Mouse (Mus musculus): Measurements from ENCODE around the gene Pank4. TPM values are rescaled to one million over a fixed set of nuclear protein-coding genes. Genes with fewer than 3 reads are reported as not detected.

Pank4 gene
- 10 to 100 TPM; 37.6 to 39.8 TPM for total RNA-seq (2021)

- DNase-seq (ENCODE audit: low spot score in 2 of 2) = peak; percentile 94
- intact Hi-C loops (cut with DNase I) = loop anchor here (1.0 to 10.0 kb wide), 4 partner anchors 20 to 281 kb away; partner anchors contain the start of gene Faap20
Observed at GRCm38 (mm10) chr4:154963901-154964580, at the start of gene Pank4. TSS of gene Pank4 (plus strand) at chr4:154964123.

- no peak for DNase-seq (ENCODE audit: low spot score in 2 of 2)
- intact Hi-C loops (cut with DNase I) = no loop called here
Observed at GRCm38 (mm10) chr4:154914252-154914651, 49.7 kb upstream of the Pank4 start.

- intact Hi-C loops (cut with DNase I) = loop anchor here (5.0 kb wide), 1 partner anchor 272 kb away; no protein-coding TSS in a partner anchor
- no peak for DNase-seq (ENCODE audit: low spot score in 2 of 2)
Observed at GRCm38 (mm10) chr4:154914707-154915106, 49.2 kb upstream of the Pank4 start.

- no peak for DNase-seq (ENCODE audit: low spot score in 2 of 2)
- intact Hi-C loops (cut with DNase I) = loop anchor here (5.0 kb wide), 1 partner anchor 273 kb away; no protein-coding TSS in a partner anchor
Observed at GRCm38 (mm10) chr4:154915286-154915685, 48.6 kb upstream of the Pank4 start.

- no peak for DNase-seq (ENCODE audit: low spot score in 2 of 2)
- intact Hi-C loops (cut with DNase I) = loop anchor here (5.0 kb wide), 1 partner anchor 274 kb away; no protein-coding TSS in a partner anchor
Observed at GRCm38 (mm10) chr4:154916662-154917061, 47.3 kb upstream of the Pank4 start.

- intact Hi-C loops (cut with DNase I) = no loop called here
- no peak for DNase-seq (ENCODE audit: low spot score in 2 of 2)
Observed at GRCm38 (mm10) chr4:154922291-154922690, 41.6 kb upstream of the Pank4 start.

- intact Hi-C loops (cut with DNase I) = no loop called here
- no peak for DNase-seq (ENCODE audit: low spot score in 2 of 2)
Observed at GRCm38 (mm10) chr4:154922931-154923330, 41.0 kb upstream of the Pank4 start.

- intact Hi-C loops (cut with DNase I) = no loop called here
- DNase-seq (ENCODE audit: low spot score in 2 of 2) = no peak
Observed at GRCm38 (mm10) chr4:154925413-154925812, 38.5 kb upstream of the Pank4 start.

- DNase-seq (ENCODE audit: low spot score in 2 of 2) = no peak
- intact Hi-C loops (cut with DNase I) = no loop called here
Observed at GRCm38 (mm10) chr4:154926969-154927898, 36.7 kb upstream of the Pank4 start.

GRCm38 (mm10) chr4:154927899-154928337 lies 36.0 kb upstream of the Pank4 start:
- DNase-seq (ENCODE audit: low spot score in 2 of 2) = no peak
- intact Hi-C loops (cut with DNase I) = no loop called here

- DNase-seq (ENCODE audit: low spot score in 2 of 2) = no peak
- intact Hi-C loops (cut with DNase I) = no loop called here
Observed at GRCm38 (mm10) chr4:154928395-154929087, 35.4 kb upstream of the Pank4 start, which contains the start of gene Tnfrsf14. TSS of gene Tnfrsf14 (minus strand) at chr4:154928563.

- intact Hi-C loops (cut with DNase I) = no loop called here
Observed at GRCm38 (mm10) chr4:154929088-154929660, 34.7 kb upstream of the Pank4 start.

GRCm38 (mm10) chr4:154933306-154933907 lies 30.5 kb upstream of the Pank4 start:
- intact Hi-C loops (cut with DNase I) = no loop called here
- DNase-seq (ENCODE audit: low spot score in 2 of 2) = no peak

More at GRCm38 (mm10) chr4:154929088-154929660, 34.7 kb upstream of the Pank4 start:
- DNase-seq (ENCODE audit: low spot score in 2 of 2) = no peak

- intact Hi-C loops (cut with DNase I) = no loop called here
- DNase-seq (ENCODE audit: low spot score in 2 of 2) = no peak
Observed at GRCm38 (mm10) chr4:154934800-154935199, 29.1 kb upstream of the Pank4 start.

GRCm38 (mm10) chr4:154935788-154936187 lies 28.1 kb upstream of the Pank4 start:
- intact Hi-C loops (cut with DNase I) = no loop called here
- DNase-seq (ENCODE audit: low spot score in 2 of 2) = no peak

- intact Hi-C loops (cut with DNase I) = no loop called here
- DNase-seq (ENCODE audit: low spot score in 2 of 2) = no peak
Observed at GRCm38 (mm10) chr4:154936542-154937255, 27.2 kb upstream of the Pank4 start.

- intact Hi-C loops (cut with DNase I) = no loop called here
- DNase-seq (ENCODE audit: low spot score in 2 of 2) = no peak
Observed at GRCm38 (mm10) chr4:154937746-154938145, 26.2 kb upstream of the Pank4 start.

- no peak for DNase-seq (ENCODE audit: low spot score in 2 of 2)
- intact Hi-C loops (cut with DNase I) = loop anchor here (5.0 kb wide), 1 partner anchor 33 kb away; no protein-coding TSS in a partner anchor
Observed at GRCm38 (mm10) chr4:154940156-154940555, 23.8 kb upstream of the Pank4 start.
